Mouse (Mus musculus) limb, embryonic 12.5 days (tissue): Measurements from ENCODE around the gene Hdgfl3. TPM values are rescaled to one million over a fixed set of nuclear protein-coding genes. Genes with fewer than 3 reads are reported as not detected.

Experiments used
- ATAC-seq: fragments of 200-750 bp; cut with Nextera tagmentation; 2 replicates; pipeline ENCODE4 v1.8.0; 2017; ENCODE audit warnings: low read depth, moderate TSS enrichment; ENCODE audit not compliant: insufficient number of reproducible peaks, insufficient read depth, low FRiP score, low TSS enrichment
- H3K27ac ChIP-seq: fragments of 300-500 bp; sonication (generic); 2 replicates; pipeline ENCODE4 v1.5.1; 2016; ENCODE audit warnings: mild to moderate bottlenecking, moderate library complexity
- H3K27me3 ChIP-seq: fragments of 300-500 bp; sonication (generic); 2 replicates; pipeline ENCODE4 v1.6.1; 2016; ENCODE audit warnings: mild to moderate bottlenecking, moderate library complexity
- H3K36me3 ChIP-seq: fragments of 300-500 bp; sonication (generic); 2 replicates; pipeline ENCODE4 v1.6.1; 2016; ENCODE audit warnings: mild to moderate bottlenecking, moderate library complexity
- H3K4me1 ChIP-seq: fragments of 300-500 bp; sonication (generic); replicated peaks from 2 replicates; pipeline ENCODE4 v1.6.1; 2016
- H3K4me2 ChIP-seq: fragments of 300-500 bp; sonication (generic); 2 replicates; pipeline ENCODE4 v1.6.1; 2016; ENCODE audit warnings: mild to moderate bottlenecking, moderate library complexity
- H3K4me3 ChIP-seq: fragments of 300-500 bp; sonication (generic); replicated peaks from 2 replicates; pipeline ENCODE4 v1.5.1; 2016; ENCODE audit warnings: mild to moderate bottlenecking
- H3K9ac ChIP-seq: fragments of 300-500 bp; sonication (generic); replicated peaks from 2 replicates; pipeline ENCODE4 v1.6.1; 2016; ENCODE audit warnings: mild to moderate bottlenecking, moderate library complexity
- H3K9me3 ChIP-seq: fragments of 300-500 bp; sonication (generic); 2 replicates; pipeline ENCODE4 v1.6.1; 2016; ENCODE audit warnings: mild to moderate bottlenecking, moderate library complexity
- WGBS: fragments of 180-500 bp; shearing (Covaris S2); methylation state at CpG from one replicate; pipeline ENCODE4 v1.1.7; 2016; 5-methylcytosine and 5-hydroxymethylcytosine counted together
- polyA plus RNA-seq: library from polyadenylated mRNA; unstranded; fragments of >200 nt; fragmentation: Nextera tagmentation; extraction: Ambion mirVana; gene quantifications from 2 replicates; pipeline ENCODE4 v1.2.1, GENCODE M21; 2016

The Hdgfl3 gene
- 35.0 and 37.8 TPM in 2 replicates for polyA plus RNA-seq

DNA sequence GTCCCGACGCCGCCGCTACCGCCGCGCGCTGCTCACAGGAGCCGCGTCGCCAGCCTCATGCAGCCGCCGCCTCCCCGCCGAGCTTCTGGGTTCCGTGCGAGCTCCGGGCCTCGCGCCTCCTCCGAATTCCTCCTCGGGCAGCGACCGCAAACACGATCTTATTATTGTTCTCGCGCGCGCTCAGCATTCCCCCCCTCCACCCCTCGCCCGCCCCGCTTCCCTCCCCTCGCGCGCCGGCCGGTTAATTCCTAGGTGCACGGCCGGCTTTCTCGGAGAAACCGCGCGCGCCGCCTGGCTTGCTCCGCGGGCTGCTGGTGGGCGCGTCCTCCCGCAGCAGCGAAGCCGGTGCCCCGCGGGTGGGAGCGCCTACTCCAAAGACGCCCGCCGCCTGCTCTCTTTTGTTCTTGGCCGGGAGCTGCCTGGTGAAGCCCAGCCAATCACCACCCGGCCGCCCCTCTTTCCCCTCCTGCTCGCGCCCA lies at the start of gene Hdgfl3:
Gene Hdgfl3, minus strand, starts transcription at position 207 of the 479 bp plus-strand sequence.
- Histone ChIP-seq H3K4me3 (peak within 1 kb of the TSS; percentile 88), H3K27me3 (no peaks in the 10 kb centered on the region), H3K9ac (peak within 1 kb of the TSS; percentile 96), H3K36me3 (no peaks in the 10 kb centered on the region), H3K9me3 (no peaks in the 10 kb centered on the region), H3K4me1 (peaks cover 20% of the 10 kb centered on the region), H3K4me2 (peak within 1 kb of the TSS; percentile 82), H3K27ac (peak within 1 kb of the TSS; percentile 97)
- under 1% methylated on average over 55 of the region's 63 CpGs for WGBS
- ATAC-seq = peak; percentile 75

GRCm38 (mm10) chr7:81983651-81984050 lies 49.4 kb upstream of the Hdgfl3 start:
- H3K9ac ChIP-seq = no peak overlapping the region
- no peak for ATAC-seq
- H3K4me1 ChIP-seq = 0 out of 2 replicates have a peak, but pooled peaks cover under 1% of the 10 kb centered on the region
- no peak overlapping the region for H3K4me2 ChIP-seq
- no peak overlapping the region for H3K27ac ChIP-seq
- H3K4me3 ChIP-seq = no peak overlapping the region
- peaks cover 15% of the 10 kb centered on the region for H3K27me3 ChIP-seq
- WGBS = 79% methylated on average over 6 of the region's 6 CpGs
- no peaks in the 10 kb centered on the region for H3K9me3 ChIP-seq
- H3K36me3 ChIP-seq = no peaks in the 10 kb centered on the region

DNA sequence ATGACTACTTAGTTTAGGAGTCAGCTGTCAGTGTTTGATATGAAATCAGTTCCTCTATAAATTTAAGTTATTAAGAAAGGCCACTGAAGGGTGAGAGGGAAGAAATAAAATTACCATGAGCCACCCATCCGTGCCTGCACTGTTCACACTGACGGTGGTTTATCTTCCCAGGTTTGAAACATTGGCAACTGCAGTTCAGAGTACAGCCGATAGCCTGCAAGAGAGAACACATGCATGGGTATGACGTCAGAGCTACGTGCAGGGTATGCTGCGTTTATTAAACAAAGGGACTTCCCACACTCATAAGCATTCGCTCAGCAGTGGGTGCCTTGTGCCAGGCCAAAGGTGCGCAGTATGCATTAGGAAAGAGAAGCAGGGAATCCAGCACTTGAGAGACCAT lies 44.0 kb upstream of the Hdgfl3 start:
- Histone ChIP-seq H3K9ac (no peak overlapping the region), H3K9me3 (no peaks in the 10 kb centered on the region), H3K4me2 (no peak overlapping the region), H3K27me3 (peaks cover 8% of the 10 kb centered on the region; the same call in 1 of the 2 replicates), H3K4me1 (no peaks in the 10 kb centered on the region; the same call in 1 of the 2 replicates), H3K27ac (no peak overlapping the region), H3K36me3 (no peaks in the 10 kb centered on the region), H3K4me3 (no peak overlapping the region)
- whole genome bisulfite sequencing = 77% methylated on average over 8 of the region's 8 CpGs
- ATAC-seq = no peak

DNA sequence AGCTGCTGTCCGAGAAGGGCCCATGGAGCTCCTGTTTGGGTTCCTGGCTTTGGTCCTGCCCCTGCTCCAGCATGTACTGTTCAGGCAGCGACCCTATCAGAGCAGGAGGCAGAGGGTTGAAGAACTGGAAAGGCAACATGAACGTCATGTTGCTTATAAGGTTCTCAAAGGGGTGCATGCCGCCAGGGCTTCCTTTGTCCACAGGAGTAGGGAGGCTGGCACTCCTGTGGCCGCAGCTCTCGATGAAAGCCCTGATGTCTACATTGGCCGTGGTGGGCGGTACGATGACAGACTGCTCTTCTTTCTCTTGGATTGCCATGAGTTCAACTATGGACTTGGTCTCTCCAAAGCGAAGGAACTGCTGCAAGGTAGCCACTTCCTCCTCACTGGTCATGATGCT lies 40.3 kb upstream of the Hdgfl3 start:
- Histone ChIP-seq H3K4me3 (no peak overlapping the region), H3K36me3 (no peaks in the 10 kb centered on the region), H3K27me3 (peaks cover 14% of the 10 kb centered on the region; the same call in 1 of the 2 replicates), H3K9me3 (no peaks in the 10 kb centered on the region), H3K9ac (no peak overlapping the region), H3K4me2 (no peak overlapping the region), H3K4me1 (no peaks in the 10 kb centered on the region; the same call in 1 of the 2 replicates), H3K27ac (no peak overlapping the region)
- WGBS = 90% methylated on average over 10 of the region's 10 CpGs
- ATAC-seq = 0 out of 2 replicates have a peak, but pooled peaks have one; percentile 20

- no peak overlapping the region for H3K4me3 ChIP-seq
- H3K4me1 ChIP-seq = no peaks in the 10 kb centered on the region; the same call in 1 of the 2 replicates
- H3K9me3 ChIP-seq = no peaks in the 10 kb centered on the region
- no peak overlapping the region for H3K9ac ChIP-seq
- H3K4me2 ChIP-seq = no peak overlapping the region
- 92% methylated on average over 12 of the region's 12 CpGs for WGBS
- no peaks in the 10 kb centered on the region for H3K36me3 ChIP-seq
- peaks cover 14% of the 10 kb centered on the region; the same call in 1 of the 2 replicates for H3K27me3 ChIP-seq
- no peak overlapping the region for H3K27ac ChIP-seq
- ATAC-seq = no peak
Measured at GRCm38 (mm10) chr7:81973939-81974338, 39.7 kb upstream of the Hdgfl3 start.

DNA sequence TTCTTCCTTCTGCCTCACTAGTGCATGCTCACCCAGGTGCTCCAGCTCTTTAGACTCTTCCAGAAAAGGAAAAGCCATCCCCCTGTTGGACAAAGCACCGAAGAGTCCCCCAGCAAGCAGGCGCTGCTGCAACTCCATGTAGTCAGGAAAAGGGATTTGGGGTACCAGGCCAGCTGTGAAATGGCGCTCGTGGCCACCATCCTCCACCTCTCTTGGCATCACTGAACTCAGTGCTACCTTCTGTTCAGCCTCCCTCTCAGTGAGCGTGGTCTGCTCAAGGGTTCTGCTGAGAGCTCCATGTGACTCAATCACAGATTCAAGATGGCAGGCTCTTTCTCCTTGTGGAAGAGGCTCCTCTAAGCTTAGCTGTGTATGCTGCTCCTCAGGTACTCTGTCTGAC lies 39.1 kb upstream of the Hdgfl3 start:
- ATAC-seq = no peak

GRCm38 (mm10) chr7:81968975-81969374 lies 34.7 kb upstream of the Hdgfl3 start:
- Histone ChIP-seq H3K27me3 (0 out of 2 replicates have a peak, but pooled peaks cover 11% of the 10 kb centered on the region), H3K4me3 (no peak overlapping the region), H3K36me3 (no peaks in the 10 kb centered on the region), H3K27ac (no peak overlapping the region), H3K9ac (no peak overlapping the region), H3K4me1 (no peaks in the 10 kb centered on the region), H3K9me3 (no peaks in the 10 kb centered on the region), H3K4me2 (no peak overlapping the region)
- ATAC-seq = no peak
- 85% methylated on average over 6 of the region's 6 CpGs for whole genome bisulfite sequencing

More for the DNA sequence above, 39.1 kb upstream of the Hdgfl3 start:
- Histone ChIP-seq H3K36me3 (no peaks in the 10 kb centered on the region), H3K27me3 (peaks cover 14% of the 10 kb centered on the region; the same call in 1 of the 2 replicates), H3K4me2 (no peak overlapping the region), H3K4me1 (no peaks in the 10 kb centered on the region; the same call in 1 of the 2 replicates), H3K4me3 (no peak overlapping the region), H3K27ac (no peak overlapping the region), H3K9me3 (no peaks in the 10 kb centered on the region), H3K9ac (no peak overlapping the region)
- WGBS = 94% methylated on average over 5 of the region's 5 CpGs

- H3K4me2 ChIP-seq = no peak overlapping the region
- 88% methylated on average over 4 of the region's 4 CpGs for WGBS
- no peaks in the 10 kb centered on the region for H3K9me3 ChIP-seq
- H3K4me1 ChIP-seq = no peaks in the 10 kb centered on the region
- no peaks in the 10 kb centered on the region for H3K36me3 ChIP-seq
- H3K4me3 ChIP-seq = no peak overlapping the region
- no peak overlapping the region for H3K9ac ChIP-seq
- no peak for ATAC-seq
- no peak overlapping the region for H3K27ac ChIP-seq
- H3K27me3 ChIP-seq = 0 out of 2 replicates have a peak, but pooled peaks cover 7% of the 10 kb centered on the region
Measured at GRCm38 (mm10) chr7:81968451-81968850, 34.2 kb upstream of the Hdgfl3 start.

DNA sequence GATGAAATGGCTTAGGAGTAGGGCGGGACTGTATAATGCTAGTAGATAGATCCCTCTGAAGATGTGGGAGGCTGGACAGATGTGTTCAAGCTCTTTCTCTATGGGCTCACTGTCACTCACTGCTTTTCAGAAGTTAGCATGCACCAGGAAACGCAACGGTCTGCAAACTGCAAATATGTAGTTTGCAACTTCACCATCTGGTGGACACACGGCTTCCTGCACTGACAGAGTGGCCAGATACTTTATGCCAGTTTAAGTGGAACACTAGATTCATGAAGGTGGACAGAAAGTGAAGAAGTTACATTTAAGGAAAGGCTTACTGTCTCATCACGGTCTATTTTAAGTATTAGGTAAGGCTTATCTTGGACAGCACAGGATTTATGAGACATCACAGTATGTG lies 31.9 kb upstream of the Hdgfl3 start:
- H3K27ac ChIP-seq = no peak overlapping the region
- no peak overlapping the region for H3K4me2 ChIP-seq
- 69% methylated on average over 5 of the region's 5 CpGs for WGBS
- H3K27me3 ChIP-seq = no peaks in the 10 kb centered on the region
- ATAC-seq = no peak
- H3K9ac ChIP-seq = no peak overlapping the region
- no peaks in the 10 kb centered on the region for H3K36me3 ChIP-seq
- no peaks in the 10 kb centered on the region for H3K4me1 ChIP-seq
- H3K9me3 ChIP-seq = no peaks in the 10 kb centered on the region
- no peak overlapping the region for H3K4me3 ChIP-seq

DNA sequence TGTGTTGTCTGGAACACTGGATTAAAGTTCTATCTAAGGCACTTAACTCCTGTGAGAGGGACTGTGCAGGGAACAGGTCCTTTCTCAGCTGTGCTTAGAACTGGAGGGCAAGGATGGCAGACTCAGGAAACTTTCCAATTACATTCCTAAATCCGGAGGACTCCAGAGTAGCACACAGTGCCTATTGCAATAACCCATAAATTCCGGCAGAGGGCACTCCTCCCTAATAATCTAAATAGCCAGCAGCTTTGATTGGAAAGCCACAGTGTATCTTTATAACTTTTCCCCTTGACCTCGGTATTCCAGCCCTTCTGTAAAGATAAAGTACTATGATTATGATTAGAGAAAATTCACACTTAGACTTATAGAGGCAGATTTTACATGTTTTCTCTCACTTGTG lies 25.4 kb upstream of the Hdgfl3 start:
- H3K4me3 ChIP-seq = no peak overlapping the region
- H3K9me3 ChIP-seq = no peaks in the 10 kb centered on the region
- peaks cover 4% of the 10 kb centered on the region; the same call in 1 of the 2 replicates for H3K27me3 ChIP-seq
- no peaks in the 10 kb centered on the region for H3K4me1 ChIP-seq
- WGBS = 6% methylated on average over 3 of the region's 3 CpGs
- 0 out of 2 replicates have a peak, but pooled peaks have one; percentile 31 for ATAC-seq
- H3K27ac ChIP-seq = no peak overlapping the region
- no peak overlapping the region for H3K9ac ChIP-seq
- no peaks in the 10 kb centered on the region for H3K36me3 ChIP-seq
- no peak overlapping the region for H3K4me2 ChIP-seq

DNA sequence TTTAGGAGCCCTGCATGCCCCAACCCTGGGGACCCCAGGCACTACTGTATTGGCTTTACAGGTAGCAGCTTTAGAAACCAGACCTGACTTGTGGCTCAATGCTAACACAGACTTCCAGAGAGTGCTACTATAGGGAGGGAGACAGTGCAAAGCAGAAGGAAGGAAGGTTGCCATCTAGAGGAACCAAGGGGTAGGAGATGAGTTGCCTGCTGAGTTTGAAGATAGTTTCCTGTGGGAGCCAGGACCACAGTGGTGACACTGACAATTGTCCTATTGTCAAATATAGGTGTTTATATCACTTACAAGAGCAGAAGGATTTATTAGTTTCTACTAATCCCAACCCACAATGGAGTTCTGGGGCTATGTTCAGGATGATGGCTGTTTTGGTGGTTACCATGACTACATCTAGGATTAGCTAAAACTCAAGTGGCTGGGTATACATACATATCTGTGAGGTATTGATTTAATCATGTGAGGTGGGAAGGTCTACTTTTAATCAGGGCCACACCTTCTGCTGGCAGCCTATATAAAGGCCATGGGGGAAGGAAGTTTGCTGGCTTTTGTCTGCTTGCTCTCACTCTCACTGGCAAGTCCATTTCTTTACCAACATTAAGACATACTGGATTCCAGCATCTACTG lies 20.1 kb upstream of the Hdgfl3 start:
- H3K27ac ChIP-seq = no peak overlapping the region
- H3K4me3 ChIP-seq = no peak overlapping the region
- H3K27me3 ChIP-seq = peaks cover 4% of the 10 kb centered on the region; the same call in 1 of the 2 replicates
- no peak overlapping the region for H3K4me2 ChIP-seq
- no peaks in the 10 kb centered on the region for H3K36me3 ChIP-seq
- no peaks in the 10 kb centered on the region for H3K4me1 ChIP-seq
- no peaks in the 10 kb centered on the region for H3K9me3 ChIP-seq
- no peak for ATAC-seq
- no peak overlapping the region for H3K9ac ChIP-seq
